Mouse (Mus musculus) neural tube, postnatal 0 days (tissue): ENCODE results near the gene Cckar. TPM values are rescaled to one million over a fixed set of nuclear protein-coding genes. Genes with fewer than 3 reads are reported as not detected.

ENCODE experiments used
- polyA plus RNA-seq: library from polyadenylated mRNA; unstranded; fragments of >200 nt; fragmentation: Nextera tagmentation; extraction: Ambion mirVana; gene quantifications from 2 replicates; pipeline ENCODE4 v1.2.1, GENCODE M21; 2015

Gene Cckar
- 0.82 and 1.3 TPM in 2 replicates for polyA plus RNA-seq

DNA sequence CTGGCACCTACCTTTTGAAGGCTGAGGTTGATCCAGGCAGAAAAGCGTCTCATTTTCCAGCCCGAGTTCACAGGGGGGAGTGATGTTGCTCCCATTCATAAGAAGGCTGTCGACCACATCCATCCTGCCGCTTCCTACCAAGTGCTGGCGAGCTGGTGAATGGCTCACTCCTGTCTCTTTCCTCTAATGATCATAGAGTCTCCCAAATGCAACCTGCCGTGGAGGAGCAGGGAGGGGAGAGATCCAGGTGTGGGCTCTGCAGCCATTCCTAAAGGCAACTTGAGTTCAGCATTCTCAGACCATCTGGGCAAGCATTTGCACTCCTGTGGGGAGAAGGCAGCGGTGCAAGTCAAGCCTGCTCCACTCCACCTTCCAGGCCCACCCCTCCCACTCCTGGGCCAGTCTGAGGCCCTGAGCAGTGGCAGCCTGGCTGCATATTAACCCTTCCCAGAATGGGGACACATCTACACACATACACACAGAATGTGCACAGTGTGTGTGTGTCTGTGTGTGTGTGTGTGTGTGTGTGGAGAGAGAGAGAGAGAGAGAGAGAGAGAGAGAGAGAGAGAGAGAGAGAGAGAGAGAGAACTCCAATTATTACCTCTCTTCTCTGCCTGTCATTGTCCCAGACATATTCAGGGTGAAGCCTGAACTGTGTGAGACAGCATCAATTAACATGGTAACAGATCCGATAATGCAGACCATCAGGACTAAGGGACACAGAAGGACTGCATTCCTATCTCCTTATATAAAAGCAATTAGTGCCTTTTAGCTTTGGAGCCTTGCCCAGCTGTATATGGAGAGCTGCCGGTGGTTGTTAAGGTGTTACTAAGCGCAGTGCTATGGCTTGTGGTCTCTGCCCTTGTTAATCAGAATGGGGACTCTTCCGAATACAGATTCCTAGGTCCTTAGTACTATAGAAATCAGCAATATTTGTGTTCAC is at the start of gene Cckar:
Cckar (minus strand) TSS at position 471 of the 943 bp plus-strand sequence.

Other genes with a start within 250 kb of the Cckar start
- gene Rbpj, start 241.6 kb downstream of the Cckar start, polyA plus RNA-seq, result 14.5 and 17.8 TPM in 2 replicates
- gene Tbc1d19, start 101.9 kb upstream of the Cckar start, polyA plus RNA-seq, result 42.7 and 47.6 TPM in 2 replicates